Mouse (Mus musculus) left cerebral cortex, adult 2 months (tissue): ENCODE data around the gene Zfp69. TPM values are rescaled to one million over a fixed set of nuclear protein-coding genes. Genes with fewer than 3 reads are reported as not detected.

Source experiments
- DNase-seq, 2 experiments: peaks; one replicate each; pipeline ENCODE4 v3.0.0; 2021 to 2022; ENCODE audit warnings: low spot score in 2 of 2, mixed read lengths in 1 of 2; ENCODE audit errors: extremely low spot score in 1 of 2
- H3K27ac ChIP-seq: fragments of 200-600 bp; 2 replicates; pipeline ENCODE4 v1.8.1; 2022
- H3K4me3 ChIP-seq: fragments of 200-600 bp; 2 replicates; pipeline ENCODE4 v1.8.1; 2022
- CTCF ChIP-seq: fragments of 200-600 bp; IDR thresholded peaks from 2 replicates; pipeline ENCODE4 v1.8.1; 2022; ENCODE audit warnings: antibody characterized with exemption, mild to moderate bottlenecking, moderate library complexity
- intact Hi-C: fragments of 180-260 bp; cut with DNase I; formaldehyde crosslinking; loops from one replicate; pipeline ENCODE4 v1.15.1; 2025
- microRNA-seq, 2 experiments: library from miRNA; unstranded; fragments of <30 nt; microRNA quantifications; one replicate each; pipeline ENCODE4 v1.2.0; 2021
- total RNA-seq, 2 experiments: library from RNA; stranded (reverse); gene quantifications; 2 replicates each; pipeline ENCODE4 v1.2.3; 2021

The Zfp69 gene
- total RNA-seq, 2 experiments from 2014 or later = 2.1 to 3.2 TPM

- Histone ChIP-seq H3K4me3 (no peak overlapping the region), H3K27ac (peak overlapping the region; percentile 80)
- DNase-seq = peak in 1 of 2 experiments; percentile 36
- intact Hi-C loops = no loop called here
- TF ChIP-seq CTCF = no peak
Measured at GRCm38 (mm10) chr4:120880731-120881432, 70.6 kb downstream of the Zfp69 start.

Small RNA genes within 50 kb of the gene (microRNA-seq; reads per million reads assigned to microRNA genes)
- gene Mir7015 = 0.96 to 1.9 reads per million in 2 experiments

Other genes starting within 250 kb of the Zfp69 start
- gene Kcnq4, start 203.1 kb downstream of the Zfp69 start, total RNA-seq = 1 to 10 TPM; 6.9 to 7.5 TPM
- 10 to 100 TPM; 49.9 to 53.7 TPM for gene Nfyc, start 120.1 kb downstream of the Zfp69 start, total RNA-seq
- gene Rims3, start 96.9 kb downstream of the Zfp69 start, total RNA-seq = 100 to 1,000 TPM; 175 to 181 TPM
- 10 to 100 TPM; 11.5 to 14.7 TPM for gene Exo5, start 26.7 kb downstream of the Zfp69 start, total RNA-seq
- gene Smap2, start 65.5 kb upstream of the Zfp69 start, total RNA-seq = 100 to 1,000 TPM; 186 to 201 TPM
- 1 to 10 TPM; 7.0 to 7.4 TPM for gene Col9a2, start 87.7 kb upstream of the Zfp69 start, total RNA-seq
- 10 to 100 TPM; 23.5 to 24.7 TPM for gene Zmpste24, start 146.5 kb upstream of the Zfp69 start, total RNA-seq
- gene Tmco2, start 157.5 kb upstream of the Zfp69 start, total RNA-seq = not detected